Mouse (Mus musculus) liver, adult 2 months (tissue): ENCODE results near the gene Homer2.

Source experiments
- CTCF ChIP-seq: fragments of 200-500 bp; IDR thresholded peaks from 2 replicates; pipeline ENCODE4 v1.5.1; 2011; ENCODE audit warnings: low read depth, low read length, control low read depth
- POLR2A ChIP-seq: fragments of 200-500 bp; IDR thresholded peaks from 2 replicates; pipeline ENCODE4 v1.6.1; 2011; ENCODE audit warnings: low read length, control low read depth; ENCODE audit not compliant: insufficient read depth; ENCODE audit errors: extremely low read depth

- TF ChIP-seq CTCF = no peak
- no peak for TF ChIP-seq POLR2A
Observed at GRCm38 (mm10) chr7:81708165-81708564, 838 bp upstream of the Homer2 start.
